Mouse (Mus musculus) E14TG2a.4 (cell line): Measurements from ENCODE around the gene Kbtbd4.
"Not testable (repeated sequence)": the region's sequence is repeated elsewhere in the genome, so short reads cannot be mapped to it uniquely, and the experiment has no call there.

Experiments used
- H3K27me3 ChIP-seq: 2 replicates; pipeline ENCODE4 v1.6.1; 2014; ENCODE audit warnings: low read length, control low read depth; ENCODE audit not compliant: insufficient read depth
- H3K36me3 ChIP-seq: 2 replicates; pipeline ENCODE4 v1.6.1; 2014; ENCODE audit warnings: low read length, control low read depth; ENCODE audit not compliant: insufficient read depth
- H3K4me1 ChIP-seq: replicated peaks from 2 replicates; pipeline ENCODE4 v1.6.1; 2014; ENCODE audit warnings: low read depth, low read length, control low read depth
- H3K4me3 ChIP-seq: replicated peaks from 2 replicates; pipeline ENCODE4 v1.5.1; 2014; ENCODE audit warnings: mild to moderate bottlenecking, low read length
- H3K9me3 ChIP-seq: 2 replicates; pipeline ENCODE4 v1.6.1; 2014; ENCODE audit warnings: low read length, control low read depth
- CTCF ChIP-seq: conservative IDR thresholded peaks from 2 replicates; pipeline ENCODE4 v1.5.1; 2014; ENCODE audit warnings: low read length
- NANOG ChIP-seq: IDR thresholded peaks from 2 replicates; pipeline ENCODE4 v1.6.1; 2014; ENCODE audit warnings: borderline replicate concordance, low read length, mixed read lengths
- POU5F1 ChIP-seq: IDR thresholded peaks from 2 replicates; pipeline ENCODE4 v1.6.1; 2014; ENCODE audit warnings: low read length, borderline replicate concordance

Gene Kbtbd4

GRCm38 (mm10) chr2:90893673-90894298 lies 10.8 kb upstream of the Kbtbd4 start:
- Histone ChIP-seq H3K27me3 (peaks cover 28% of the 10 kb centered on the region), H3K36me3 (peaks cover 69% of the 10 kb centered on the region), H3K4me3 (no peak overlapping the region), H3K4me1 (peaks cover 17% of the 10 kb centered on the region), H3K9me3 (no peaks in the 10 kb centered on the region)
- TF ChIP-seq POU5F1 = no peak
- no peak for TF ChIP-seq CTCF
- TF ChIP-seq NANOG = no peak

- Histone ChIP-seq H3K27me3 (peaks cover 22% of the 10 kb centered on the region), H3K36me3 (peaks cover 74% of the 10 kb centered on the region), H3K4me1 (peaks cover 13% of the 10 kb centered on the region)
- not testable (repeated sequence) for H3K4me3 ChIP-seq, H3K9me3 ChIP-seq
These were observed 10.3 kb upstream of the Kbtbd4 start for GRCm38 (mm10) chr2:90894299-90894677.

- Histone ChIP-seq H3K9me3 (no peaks in the 10 kb centered on the region), H3K4me1 (peaks cover 27% of the 10 kb centered on the region), H3K4me3 (peak overlapping the region; percentile 99), H3K27me3 (no peaks in the 10 kb centered on the region), H3K36me3 (peaks cover 74% of the 10 kb centered on the region)
- TF ChIP-seq CTCF = no peak
These were observed 1.1 kb upstream of the Kbtbd4 start for GRCm38 (mm10) chr2:90903398-90903797.

- Histone ChIP-seq H3K4me3 (peak overlapping the region; percentile 99), H3K36me3 (peaks cover 74% of the 10 kb centered on the region), H3K9me3 (no peaks in the 10 kb centered on the region), H3K4me1 (peaks cover 27% of the 10 kb centered on the region), H3K27me3 (no peaks in the 10 kb centered on the region)
- no peak for TF ChIP-seq POU5F1
- TF ChIP-seq NANOG = no peak
- TF ChIP-seq CTCF = no peak
These were observed 300 bp downstream of the Kbtbd4 start for GRCm38 (mm10) chr2:90904856-90905224.

GRCm38 (mm10) chr2:90906721-90907120 lies 2.2 kb downstream of the Kbtbd4 start:
- TF ChIP-seq CTCF (no peak), POU5F1 (no peak), NANOG (no peak)
- Histone ChIP-seq H3K27me3 (no peaks in the 10 kb centered on the region), H3K9me3 (no peaks in the 10 kb centered on the region), H3K4me1 (peaks cover 27% of the 10 kb centered on the region), H3K36me3 (peaks cover 76% of the 10 kb centered on the region), H3K4me3 (no peak overlapping the region)

- no peaks in the 10 kb centered on the region for H3K9me3 ChIP-seq
- TF ChIP-seq POU5F1 (no peak), NANOG (no peak)
- no peaks in the 10 kb centered on the region for H3K27me3 ChIP-seq
- H3K4me3 ChIP-seq = no peak overlapping the region
- H3K36me3 ChIP-seq = peaks cover 87% of the 10 kb centered on the region
- H3K4me1 ChIP-seq = peaks cover 4% of the 10 kb centered on the region; the same call in 1 of the 2 replicates
These were observed 6.3 kb downstream of the Kbtbd4 start for GRCm38 (mm10) chr2:90910861-90911260.

- no peak for TF ChIP-seq NANOG
- no peak for TF ChIP-seq POU5F1
- TF ChIP-seq CTCF = no peak
- no peak overlapping the region for H3K4me3 ChIP-seq
- peaks cover 11% of the 10 kb centered on the region for H3K4me1 ChIP-seq
- no peaks in the 10 kb centered on the region for H3K9me3 ChIP-seq
- H3K36me3 ChIP-seq = peaks cover 80% of the 10 kb centered on the region
- H3K27me3 ChIP-seq = no peaks in the 10 kb centered on the region
These were observed 7.1 kb downstream of the Kbtbd4 start for GRCm38 (mm10) chr2:90911668-90912067.

GRCm38 (mm10) chr2:90913671-90914070 lies 9.1 kb downstream of the Kbtbd4 start:
- Histone ChIP-seq H3K9me3 (no peaks in the 10 kb centered on the region), H3K27me3 (no peaks in the 10 kb centered on the region), H3K4me1 (peaks cover 24% of the 10 kb centered on the region), H3K36me3 (peaks cover 61% of the 10 kb centered on the region), H3K4me3 (no peak overlapping the region)
- TF ChIP-seq NANOG = no peak
- TF ChIP-seq POU5F1 = no peak
- no peak for TF ChIP-seq CTCF

GRCm38 (mm10) chr2:90915516-90915915 lies 11.0 kb downstream of the Kbtbd4 start:
- TF ChIP-seq POU5F1 (no peak), NANOG (no peak), CTCF (no peak)
- Histone ChIP-seq H3K4me1 (peaks cover 24% of the 10 kb centered on the region), H3K27me3 (0 out of 2 replicates have a peak, but pooled peaks cover 4% of the 10 kb centered on the region), H3K36me3 (peaks cover 43% of the 10 kb centered on the region), H3K9me3 (no peaks in the 10 kb centered on the region), H3K4me3 (no peak overlapping the region)
